Mouse (Mus musculus): ENCODE measurements at regions not wholly inside any gene's neighbourhood (a gene's known extent, or its start where the extent isn't known, plus 50 kb on each side); places are given as distances from the start of the nearest gene placed in this dataset.

GRCm38 (mm10) chr7:113059211-113059966 is 105.6 kb downstream of the Rassf10 start:
- 35% methylated on average over 12 of the region's 12 CpGs for WGBS
- H3K4me3 ChIP-seq (replicated peaks; ENCODE audit: low read length): no peak overlapping the region
- H3K27me3 ChIP-seq (replicated peaks; ENCODE audit: control insufficient read depth, insufficient read depth, low read length): no peaks in the 10 kb centered on the region
- no peaks in the 10 kb centered on the region; the same call in 1 of the 2 replicates for H3K4me1 ChIP-seq (replicated peaks; ENCODE audit: control insufficient read depth, insufficient read depth, low read length)
- H3K9me3 ChIP-seq (ENCODE audit: control insufficient read depth, low read length): no peaks in the 10 kb centered on the region
- no peak overlapping the region for H3K27ac ChIP-seq (ENCODE audit: low read length)
- H3K9ac ChIP-seq (replicated peaks; ENCODE audit: low read depth, low read length): no peak overlapping the region
- no peak overlapping the region for H3K4me2 ChIP-seq (ENCODE audit: low read length)
- no peaks in the 10 kb centered on the region for H3K36me3 ChIP-seq (ENCODE audit: control insufficient read depth, insufficient read depth)
- ATAC-seq: 0 out of 2 replicates have a peak, but pooled peaks have one; percentile 31

DNA sequence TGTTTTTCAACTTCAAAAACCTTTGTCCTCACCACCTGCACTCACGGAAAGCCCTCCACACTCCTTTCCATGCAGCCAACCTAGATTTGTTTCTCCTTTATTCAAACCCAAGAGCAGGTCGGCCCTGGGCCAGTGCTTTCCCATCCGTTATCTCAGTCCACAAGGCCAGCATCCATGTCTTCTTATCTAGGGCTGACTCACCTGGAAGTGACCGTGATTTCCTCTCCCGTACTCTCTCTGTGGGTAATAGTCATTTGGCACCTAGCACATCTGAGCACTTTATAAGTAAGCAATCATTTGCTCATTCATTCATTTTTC is 106.2 kb downstream of the Rassf10 start:
- WGBS: 78% methylated on average over 5 of the region's 5 CpGs
- H3K9me3 ChIP-seq (ENCODE audit: control insufficient read depth, low read length): no peaks in the 10 kb centered on the region
- H3K27ac ChIP-seq (ENCODE audit: low read length): no peak overlapping the region
- H3K4me1 ChIP-seq (replicated peaks; ENCODE audit: control insufficient read depth, insufficient read depth, low read length): no peaks in the 10 kb centered on the region; the same call in 1 of the 2 replicates
- no peak for ATAC-seq
- H3K4me2 ChIP-seq (ENCODE audit: low read length): no peak overlapping the region
- no peaks in the 10 kb centered on the region for H3K36me3 ChIP-seq (ENCODE audit: control insufficient read depth, insufficient read depth)
- no peaks in the 10 kb centered on the region for H3K27me3 ChIP-seq (replicated peaks; ENCODE audit: control insufficient read depth, insufficient read depth, low read length)
- no peak overlapping the region for H3K9ac ChIP-seq (replicated peaks; ENCODE audit: low read depth, low read length)
- no peak overlapping the region for H3K4me3 ChIP-seq (replicated peaks; ENCODE audit: low read length)

DNA sequence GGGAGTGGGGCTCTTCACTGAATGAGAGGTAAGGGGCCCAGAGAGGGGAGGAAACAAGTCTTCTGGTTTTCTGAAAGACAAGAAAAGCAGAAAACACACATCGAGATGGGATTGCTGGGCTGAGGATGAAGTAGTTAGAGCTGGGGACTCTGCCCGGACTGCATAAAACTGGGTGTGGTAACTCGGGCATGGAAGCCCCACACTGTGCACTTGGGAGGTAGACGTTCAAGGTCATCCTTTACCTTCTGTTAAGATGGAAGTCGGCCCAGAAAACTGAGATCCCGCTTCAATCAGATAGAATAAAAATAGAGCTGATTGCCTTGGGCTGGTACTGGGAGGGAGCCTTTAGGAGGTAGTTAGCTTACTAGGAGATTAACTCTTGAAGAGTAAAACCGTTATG is 107.2 kb downstream of the Rassf10 start:
- no peaks in the 10 kb centered on the region for H3K27me3 ChIP-seq (replicated peaks; ENCODE audit: control insufficient read depth, insufficient read depth, low read length)
- ATAC-seq: no peak
- no peak overlapping the region for H3K4me3 ChIP-seq (replicated peaks; ENCODE audit: low read length)
- 71% methylated on average over 7 of the region's 7 CpGs for WGBS
- no peak overlapping the region for H3K4me2 ChIP-seq (ENCODE audit: low read length)
- no peaks in the 10 kb centered on the region for H3K9me3 ChIP-seq (ENCODE audit: control insufficient read depth, low read length)
- no peak overlapping the region for H3K27ac ChIP-seq (ENCODE audit: low read length)
- H3K4me1 ChIP-seq (replicated peaks; ENCODE audit: control insufficient read depth, insufficient read depth, low read length): no peaks in the 10 kb centered on the region; the same call in 1 of the 2 replicates
- H3K36me3 ChIP-seq (ENCODE audit: control insufficient read depth, insufficient read depth): no peaks in the 10 kb centered on the region
- no peak overlapping the region for H3K9ac ChIP-seq (replicated peaks; ENCODE audit: low read depth, low read length)

GRCm38 (mm10) chr7:113066536-113066935 is 112.8 kb downstream of the Rassf10 start:
- Histone ChIP-seq H3K36me3 (ENCODE audit: control insufficient read depth, insufficient read depth) (no peaks in the 10 kb centered on the region), H3K4me2 (ENCODE audit: low read length) (no peak overlapping the region), H3K4me3 (replicated peaks; ENCODE audit: low read length) (no peak overlapping the region), H3K27me3 (replicated peaks; ENCODE audit: control insufficient read depth, insufficient read depth, low read length) (no peaks in the 10 kb centered on the region), H3K4me1 (replicated peaks; ENCODE audit: control insufficient read depth, insufficient read depth, low read length) (no peaks in the 10 kb centered on the region), H3K9ac (replicated peaks; ENCODE audit: low read depth, low read length) (no peak overlapping the region), H3K27ac (ENCODE audit: low read length) (no peak overlapping the region), H3K9me3 (ENCODE audit: control insufficient read depth, low read length) (no peaks in the 10 kb centered on the region)
- 81% methylated on average over 12 of the region's 12 CpGs for WGBS
- ATAC-seq: no peak

GRCm38 (mm10) chr7:113068296-113068695 is 114.5 kb downstream of the Rassf10 start:
- no peak overlapping the region for H3K4me3 ChIP-seq (replicated peaks; ENCODE audit: low read length)
- 96% methylated on average over 6 of the region's 6 CpGs for WGBS
- ATAC-seq: no peak
- no peaks in the 10 kb centered on the region for H3K9me3 ChIP-seq (ENCODE audit: control insufficient read depth, low read length)
- no peaks in the 10 kb centered on the region for H3K27me3 ChIP-seq (replicated peaks; ENCODE audit: control insufficient read depth, insufficient read depth, low read length)
- no peak overlapping the region for H3K9ac ChIP-seq (replicated peaks; ENCODE audit: low read depth, low read length)
- no peak overlapping the region for H3K4me2 ChIP-seq (ENCODE audit: low read length)
- H3K36me3 ChIP-seq (ENCODE audit: control insufficient read depth, insufficient read depth): no peaks in the 10 kb centered on the region
- H3K4me1 ChIP-seq (replicated peaks; ENCODE audit: control insufficient read depth, insufficient read depth, low read length): no peaks in the 10 kb centered on the region
- H3K27ac ChIP-seq (ENCODE audit: low read length): no peak overlapping the region

DNA sequence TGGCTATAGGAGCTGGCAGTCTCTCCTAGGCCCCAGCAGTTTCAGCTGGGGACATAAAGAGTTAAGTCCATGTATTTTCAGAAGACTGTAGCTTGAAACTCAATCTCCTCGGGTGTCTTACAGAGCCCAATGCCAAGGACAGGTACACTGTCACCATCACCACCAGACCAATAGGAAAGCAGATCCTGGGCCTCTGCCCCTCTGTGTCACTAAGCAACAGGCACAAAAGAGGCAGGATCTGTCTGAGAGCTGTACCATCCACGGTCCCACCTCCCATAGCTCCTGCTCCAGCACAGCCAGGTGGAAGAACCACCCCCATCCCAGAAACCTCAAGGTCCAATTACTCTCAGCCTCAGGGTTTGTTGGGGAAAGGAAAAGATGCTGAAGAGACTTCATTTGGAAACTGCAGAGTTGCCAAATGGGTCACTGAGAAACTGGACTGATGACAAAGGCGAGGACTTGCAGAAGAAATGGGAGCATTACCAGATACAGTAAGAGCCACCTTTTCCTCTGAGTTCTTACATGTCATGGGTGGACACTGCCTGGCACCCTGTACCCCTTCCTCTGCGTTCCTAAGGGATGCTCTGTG is 115.7 kb downstream of the Rassf10 start:
- no peak overlapping the region for H3K27ac ChIP-seq (ENCODE audit: low read length)
- H3K4me1 ChIP-seq (replicated peaks; ENCODE audit: control insufficient read depth, insufficient read depth, low read length): no peaks in the 10 kb centered on the region
- no peaks in the 10 kb centered on the region for H3K36me3 ChIP-seq (ENCODE audit: control insufficient read depth, insufficient read depth)
- no peaks in the 10 kb centered on the region for H3K27me3 ChIP-seq (replicated peaks; ENCODE audit: control insufficient read depth, insufficient read depth, low read length)
- ATAC-seq: no peak
- H3K9me3 ChIP-seq (ENCODE audit: control insufficient read depth, low read length): no peaks in the 10 kb centered on the region
- no peak overlapping the region for H3K4me3 ChIP-seq (replicated peaks; ENCODE audit: low read length)
- 62% methylated on average over 4 of the region's 4 CpGs for WGBS
- H3K4me2 ChIP-seq (ENCODE audit: low read length): no peak overlapping the region
- H3K9ac ChIP-seq (replicated peaks; ENCODE audit: low read depth, low read length): no peak overlapping the region

DNA sequence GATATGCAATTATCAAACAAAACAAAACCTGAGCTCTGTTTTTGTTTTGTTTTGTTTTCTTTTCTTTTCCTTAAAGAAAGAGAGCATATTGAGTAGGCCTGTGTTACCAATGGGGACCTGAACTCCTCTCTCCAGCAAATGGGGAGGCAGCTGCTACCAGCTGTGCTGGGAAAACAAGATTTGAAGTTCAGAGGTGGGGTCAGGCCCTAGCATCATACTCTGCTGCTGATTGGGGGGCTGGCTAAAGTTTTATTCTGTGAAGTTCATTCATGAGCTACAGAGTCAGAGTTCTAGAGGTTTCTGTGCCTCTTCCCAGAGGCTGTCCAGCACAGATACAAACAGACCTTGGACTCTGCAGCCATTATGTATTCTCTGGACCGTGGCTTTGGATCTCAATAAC is 117.7 kb downstream of the Rassf10 start:
- ATAC-seq: no peak
- H3K27ac ChIP-seq (ENCODE audit: low read length): no peak overlapping the region
- H3K4me1 ChIP-seq (replicated peaks; ENCODE audit: control insufficient read depth, insufficient read depth, low read length): no peaks in the 10 kb centered on the region
- no peak overlapping the region for H3K4me3 ChIP-seq (replicated peaks; ENCODE audit: low read length)
- H3K9me3 ChIP-seq (ENCODE audit: control insufficient read depth, low read length): no peaks in the 10 kb centered on the region
- no peak overlapping the region for H3K4me2 ChIP-seq (ENCODE audit: low read length)
- 80% methylated on average over 1 of the region's 1 CpGs for WGBS
- no peaks in the 10 kb centered on the region for H3K27me3 ChIP-seq (replicated peaks; ENCODE audit: control insufficient read depth, insufficient read depth, low read length)
- H3K9ac ChIP-seq (replicated peaks; ENCODE audit: low read depth, low read length): no peak overlapping the region
- no peaks in the 10 kb centered on the region for H3K36me3 ChIP-seq (ENCODE audit: control insufficient read depth, insufficient read depth)

- WGBS: 42% methylated on average over 6 of the region's 6 CpGs
- no peaks in the 10 kb centered on the region for H3K9me3 ChIP-seq (ENCODE audit: control insufficient read depth, low read length)
- H3K4me1 ChIP-seq (replicated peaks; ENCODE audit: control insufficient read depth, insufficient read depth, low read length): no peaks in the 10 kb centered on the region
- H3K4me2 ChIP-seq (ENCODE audit: low read length): no peak overlapping the region
- no peaks in the 10 kb centered on the region for H3K27me3 ChIP-seq (replicated peaks; ENCODE audit: control insufficient read depth, insufficient read depth, low read length)
- no peak for ATAC-seq
- no peaks in the 10 kb centered on the region for H3K36me3 ChIP-seq (ENCODE audit: control insufficient read depth, insufficient read depth)
- H3K27ac ChIP-seq (ENCODE audit: low read length): no peak overlapping the region
- H3K9ac ChIP-seq (replicated peaks; ENCODE audit: low read depth, low read length): no peak overlapping the region
- no peak overlapping the region for H3K4me3 ChIP-seq (replicated peaks; ENCODE audit: low read length)
These were observed 120.0 kb downstream of the Rassf10 start for GRCm38 (mm10) chr7:113073781-113074180.

DNA sequence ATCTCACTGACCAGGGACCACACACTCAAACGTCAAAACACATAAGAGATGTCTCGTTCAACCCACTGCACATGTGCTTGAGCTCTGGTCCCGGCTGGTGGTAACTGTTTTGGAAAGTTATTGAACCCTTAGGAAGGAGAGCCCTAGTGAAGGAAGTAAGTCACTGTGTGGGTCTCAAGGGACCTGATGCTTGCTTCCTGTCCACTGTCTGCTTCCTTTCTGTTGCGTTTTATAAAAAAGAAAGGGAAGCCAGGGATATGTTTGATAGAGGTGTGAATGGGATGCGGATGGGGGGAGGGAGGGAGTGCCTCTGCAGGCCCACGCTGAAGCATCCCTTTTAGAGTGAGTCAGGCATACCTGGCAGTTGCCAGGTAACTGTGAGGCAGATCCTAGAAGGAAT is 121.6 kb downstream of the Rassf10 start:
- no peaks in the 10 kb centered on the region for H3K4me1 ChIP-seq (replicated peaks; ENCODE audit: control insufficient read depth, insufficient read depth, low read length)
- no peaks in the 10 kb centered on the region for H3K36me3 ChIP-seq (ENCODE audit: control insufficient read depth, insufficient read depth)
- H3K9me3 ChIP-seq (ENCODE audit: control insufficient read depth, low read length): no peaks in the 10 kb centered on the region
- no peak for ATAC-seq
- no peak overlapping the region for H3K9ac ChIP-seq (replicated peaks; ENCODE audit: low read depth, low read length)
- WGBS: 81% methylated on average over 6 of the region's 6 CpGs
- H3K4me3 ChIP-seq (replicated peaks; ENCODE audit: low read length): no peak overlapping the region
- H3K27ac ChIP-seq (ENCODE audit: low read length): no peak overlapping the region
- H3K4me2 ChIP-seq (ENCODE audit: low read length): no peak overlapping the region
- H3K27me3 ChIP-seq (replicated peaks; ENCODE audit: control insufficient read depth, insufficient read depth, low read length): no peaks in the 10 kb centered on the region

Measured in forebrain, embryonic 16.5 days (tissue).